Mouse (Mus musculus) embryonic facial prominence, embryonic 12.5 days (tissue): ENCODE results near the gene Pomgnt2. TPM values are rescaled to one million over a fixed set of nuclear protein-coding genes. Genes with fewer than 3 reads are reported as not detected.

ENCODE experiments used
- ATAC-seq: fragments of 200-750 bp; cut with Nextera tagmentation; 2 replicates; pipeline ENCODE4 v1.8.0; 2017; ENCODE audit not compliant: insufficient number of reproducible peaks, insufficient read depth, low FRiP score, low TSS enrichment
- H3K27ac ChIP-seq: fragments of 300-500 bp; sonication (generic); 2 replicates; pipeline ENCODE4 v1.5.1; 2016; ENCODE audit warnings: mild to moderate bottlenecking
- H3K27me3 ChIP-seq: fragments of 300-500 bp; sonication (generic); 2 replicates; pipeline ENCODE4 v1.6.1; 2016; ENCODE audit warnings: mild to moderate bottlenecking, moderate library complexity
- H3K36me3 ChIP-seq: fragments of 300-500 bp; sonication (generic); 2 replicates; pipeline ENCODE4 v1.6.1; 2016; ENCODE audit warnings: mild to moderate bottlenecking
- H3K4me1 ChIP-seq: fragments of 300-500 bp; sonication (generic); 2 replicates; pipeline ENCODE4 v1.6.1; 2016
- H3K4me2 ChIP-seq: fragments of 300-500 bp; sonication (generic); replicated peaks from 2 replicates; pipeline ENCODE4 v1.6.1; 2016; ENCODE audit warnings: mild to moderate bottlenecking, moderate library complexity
- H3K4me3 ChIP-seq: fragments of 300-500 bp; sonication (generic); 2 replicates; pipeline ENCODE4 v1.5.1; 2016; ENCODE audit warnings: mild to moderate bottlenecking
- H3K9ac ChIP-seq: fragments of 300-500 bp; sonication (generic); 2 replicates; pipeline ENCODE4 v1.6.1; 2016; ENCODE audit warnings: mild to moderate bottlenecking, moderate library complexity
- H3K9me3 ChIP-seq: fragments of 300-500 bp; sonication (generic); 2 replicates; pipeline ENCODE4 v1.6.1; 2016; ENCODE audit warnings: mild to moderate bottlenecking, moderate library complexity
- WGBS: fragments of 180-500 bp; shearing (Covaris S2); methylation state at CpG from one replicate; pipeline ENCODE4 v1.1.7; 2016; 5-methylcytosine and 5-hydroxymethylcytosine counted together
- polyA plus RNA-seq: library from polyadenylated mRNA; unstranded; fragments of >200 nt; fragmentation: Nextera tagmentation; extraction: Ambion mirVana; gene quantifications from 2 replicates; pipeline ENCODE4 v1.2.1, GENCODE M21; 2016

Pomgnt2 gene
- polyA plus RNA-seq, 1 experiment from 2014 or later = 13.9 TPM

DNA sequence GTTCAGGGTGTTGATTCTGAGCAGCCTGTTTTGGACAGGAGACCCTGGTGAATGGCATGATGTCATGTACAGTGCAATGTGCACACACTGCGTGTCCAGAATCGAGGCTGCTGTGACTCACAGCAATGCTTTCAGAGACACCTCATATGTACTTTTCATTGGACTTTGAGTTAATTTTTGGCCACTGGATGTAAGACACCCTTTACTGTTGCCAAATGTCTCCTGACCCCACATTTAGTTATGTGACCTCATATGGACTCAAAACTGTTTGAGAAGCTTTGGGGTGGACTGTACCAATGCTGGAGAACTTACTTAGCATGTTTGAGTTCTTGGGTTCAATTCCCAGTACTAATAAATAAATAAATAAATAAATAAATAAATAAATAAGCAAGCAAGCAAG, 13.8 kb upstream of the Pomgnt2 start:
- H3K4me1 ChIP-seq = no peaks in the 10 kb centered on the region
- H3K36me3 ChIP-seq = no peaks in the 10 kb centered on the region
- ATAC-seq = no peak
- H3K4me2 ChIP-seq = no peak overlapping the region
- H3K4me3 ChIP-seq = no peak overlapping the region
- 81% methylated on average over 2 of the region's 2 CpGs for WGBS
- H3K27ac ChIP-seq = no peak overlapping the region
- no peak overlapping the region for H3K9ac ChIP-seq
- H3K27me3 ChIP-seq = no peaks in the 10 kb centered on the region
- no peaks in the 10 kb centered on the region for H3K9me3 ChIP-seq

DNA sequence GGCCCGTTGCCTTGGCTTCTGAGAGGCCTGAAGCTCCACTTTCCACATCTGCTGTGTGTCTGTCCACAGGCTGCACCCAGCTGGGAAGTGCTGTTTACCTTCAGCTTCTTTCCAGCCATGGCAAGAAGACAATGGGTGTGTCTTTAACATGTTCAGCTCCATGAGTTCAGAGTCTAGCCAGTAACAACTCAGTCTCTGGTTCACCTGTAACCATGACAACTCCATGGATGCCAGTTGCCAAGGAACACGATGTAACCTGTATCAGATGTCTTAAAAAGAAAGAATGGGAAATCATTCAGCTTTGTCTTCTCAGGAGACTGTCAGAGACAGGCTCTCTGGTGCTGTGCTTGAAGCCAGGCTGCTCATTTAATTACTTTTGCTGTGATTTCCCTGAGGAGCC, 12.0 kb upstream of the Pomgnt2 start:
- Histone ChIP-seq H3K4me2 (no peak overlapping the region), H3K9me3 (no peaks in the 10 kb centered on the region), H3K4me3 (no peak overlapping the region), H3K4me1 (no peaks in the 10 kb centered on the region), H3K27ac (no peak overlapping the region), H3K9ac (no peak overlapping the region), H3K27me3 (no peaks in the 10 kb centered on the region), H3K36me3 (no peaks in the 10 kb centered on the region)
- no peak for ATAC-seq
- WGBS = 40% methylated on average over 2 of the region's 2 CpGs

DNA sequence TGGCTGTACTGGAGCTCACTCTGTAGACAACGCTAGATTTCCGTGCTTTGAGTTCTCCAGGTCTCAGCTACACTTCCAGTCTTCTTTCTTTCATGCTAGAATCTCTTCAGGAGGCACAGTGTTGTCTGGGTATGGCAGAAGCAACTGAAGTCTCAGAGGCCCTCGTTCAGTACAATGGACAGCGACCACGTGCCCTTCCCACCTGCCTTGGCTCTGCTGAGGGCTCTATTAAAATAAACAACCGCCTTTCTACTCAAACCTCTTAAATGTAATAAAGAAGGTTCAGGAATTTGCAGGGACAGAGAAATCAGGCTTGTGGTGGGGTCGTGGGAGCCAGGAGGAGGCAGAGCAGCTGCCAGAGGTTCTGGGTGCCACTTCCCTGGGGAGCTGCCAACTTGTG, 9.7 kb upstream of the Pomgnt2 start:
- 7% methylated on average over 7 of the region's 7 CpGs for WGBS
- no peaks in the 10 kb centered on the region for H3K4me1 ChIP-seq
- H3K4me2 ChIP-seq = no peak overlapping the region
- H3K9ac ChIP-seq = no peak overlapping the region
- H3K36me3 ChIP-seq = no peaks in the 10 kb centered on the region
- ATAC-seq = no peak
- H3K27me3 ChIP-seq = no peaks in the 10 kb centered on the region
- no peak overlapping the region for H3K27ac ChIP-seq
- H3K4me3 ChIP-seq = no peak overlapping the region
- no peaks in the 10 kb centered on the region for H3K9me3 ChIP-seq

DNA sequence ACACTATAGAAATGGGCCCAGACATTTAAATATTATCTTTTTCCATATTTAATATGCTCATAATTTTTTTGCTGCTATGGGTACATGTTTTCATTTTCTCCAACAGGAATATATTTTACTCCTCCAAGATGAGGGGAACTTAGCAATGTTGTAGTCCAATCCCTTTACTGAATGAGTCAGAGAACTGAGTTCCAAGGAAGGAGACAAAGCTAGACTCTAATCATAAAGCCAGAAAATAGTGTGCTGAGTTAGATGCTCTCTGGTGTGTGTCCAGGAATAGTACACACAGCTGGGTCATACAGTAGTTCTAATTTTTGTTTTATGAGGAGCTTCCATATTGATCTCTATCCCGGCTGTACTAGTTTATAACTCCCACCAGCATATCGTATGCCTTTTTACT, 9.3 kb upstream of the Pomgnt2 start:
- Histone ChIP-seq H3K4me2 (no peak overlapping the region), H3K27me3 (no peaks in the 10 kb centered on the region), H3K9ac (no peak overlapping the region), H3K36me3 (no peaks in the 10 kb centered on the region), H3K4me1 (no peaks in the 10 kb centered on the region), H3K27ac (no peak overlapping the region), H3K9me3 (no peaks in the 10 kb centered on the region), H3K4me3 (no peak overlapping the region)
- WGBS = 92% methylated on average over 2 of the region's 2 CpGs
- no peak for ATAC-seq

DNA sequence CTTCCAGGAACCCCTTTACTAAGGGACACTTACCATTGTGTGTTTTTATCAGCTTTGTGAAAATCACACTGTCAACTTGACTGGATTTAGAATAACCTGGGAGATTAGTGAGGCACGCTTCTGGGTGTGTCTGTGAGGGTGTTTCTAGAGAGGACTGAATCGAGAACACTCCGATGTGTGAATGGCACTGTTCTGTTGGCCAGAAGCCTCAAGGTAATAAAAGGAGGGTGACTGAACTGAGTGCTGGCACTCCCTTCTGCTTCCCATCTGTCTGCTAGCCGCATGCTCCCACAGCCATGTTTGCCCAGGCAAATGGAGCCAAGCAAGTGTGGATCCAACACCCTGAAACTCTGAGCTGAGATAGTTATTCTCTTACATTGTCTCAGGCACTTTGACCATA, 1.1 kb upstream of the Pomgnt2 start:
- no peak overlapping the region for H3K27ac ChIP-seq
- H3K4me1 ChIP-seq = peaks cover 5% of the 10 kb centered on the region
- no peaks in the 10 kb centered on the region for H3K36me3 ChIP-seq
- WGBS = 86% methylated on average over 4 of the region's 4 CpGs
- no peak for ATAC-seq
- H3K27me3 ChIP-seq = no peaks in the 10 kb centered on the region
- H3K9ac ChIP-seq = no peak overlapping the region
- no peak overlapping the region for H3K4me3 ChIP-seq
- no peaks in the 10 kb centered on the region for H3K9me3 ChIP-seq
- no peak overlapping the region for H3K4me2 ChIP-seq

DNA sequence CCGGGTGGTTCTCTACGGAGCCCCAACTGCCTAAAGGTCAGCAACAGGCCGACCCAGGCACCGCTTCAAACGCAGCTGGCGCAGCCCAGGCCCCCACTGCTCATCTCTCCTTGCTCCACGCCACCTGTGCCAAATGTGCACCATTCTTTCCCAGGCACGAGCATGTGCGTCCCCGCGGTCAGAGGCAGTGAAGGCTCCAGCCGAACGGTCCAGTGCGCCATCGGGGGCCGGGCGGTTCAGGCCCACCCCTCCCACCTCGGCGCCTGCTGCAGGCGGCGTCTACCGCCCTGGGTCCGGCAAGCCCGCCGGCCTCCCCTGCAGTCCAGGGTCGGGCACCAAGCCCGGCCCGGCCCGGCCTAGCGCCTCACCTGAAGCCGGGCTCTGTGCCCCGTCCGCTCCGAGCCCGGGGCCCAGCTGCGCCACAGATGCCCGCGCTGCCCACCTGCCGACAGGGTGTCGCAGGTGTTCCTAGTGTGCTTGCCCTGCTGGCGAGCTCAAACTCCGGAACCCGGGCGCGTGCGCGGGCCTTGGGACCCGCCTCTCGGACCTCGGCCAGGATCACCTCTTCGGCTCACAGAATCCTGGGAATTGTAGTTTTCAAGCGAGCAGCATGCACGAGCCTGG, 1.3 kb downstream of the Pomgnt2 start:
- H3K9ac ChIP-seq = peak overlapping the region; percentile 80
- peak overlapping the region; percentile 87 for H3K4me3 ChIP-seq
- H3K27me3 ChIP-seq = no peaks in the 10 kb centered on the region
- under 1% methylated on average over 53 of the region's 53 CpGs for WGBS
- peak overlapping the region; percentile 86 for H3K4me2 ChIP-seq
- H3K4me1 ChIP-seq = peaks cover 5% of the 10 kb centered on the region
- peak; percentile 64; the same call in 1 of the 2 replicates for ATAC-seq
- no peaks in the 10 kb centered on the region for H3K9me3 ChIP-seq
- H3K27ac ChIP-seq = no peak overlapping the region
- no peaks in the 10 kb centered on the region for H3K36me3 ChIP-seq

DNA sequence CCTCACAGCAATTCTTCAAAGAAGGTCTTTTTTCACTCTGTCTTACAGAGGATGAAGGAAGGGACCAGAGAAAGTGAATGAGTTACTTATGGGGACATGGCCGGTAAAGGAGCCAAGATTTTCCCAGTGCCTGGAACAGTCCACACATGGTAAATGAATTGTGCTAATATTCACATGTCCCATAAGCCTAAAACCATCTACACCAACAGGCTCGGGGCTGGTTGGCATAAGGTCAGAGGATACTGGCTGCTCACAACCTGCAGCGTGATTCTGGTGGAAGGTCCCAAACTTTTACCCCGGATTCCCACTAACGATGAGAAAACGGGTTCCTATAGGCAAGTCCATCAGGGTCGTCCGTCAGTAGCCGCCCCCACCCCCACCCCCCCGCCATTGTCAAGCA, 1.8 kb downstream of the Pomgnt2 start:
- H3K36me3 ChIP-seq = no peaks in the 10 kb centered on the region
- H3K4me2 ChIP-seq = peak overlapping the region; percentile 86
- peaks cover 5% of the 10 kb centered on the region for H3K4me1 ChIP-seq
- 15% methylated on average over 10 of the region's 10 CpGs for WGBS
- H3K27ac ChIP-seq = no peak overlapping the region
- ATAC-seq = no peak
- H3K27me3 ChIP-seq = no peaks in the 10 kb centered on the region
- H3K9me3 ChIP-seq = no peaks in the 10 kb centered on the region
- peak overlapping the region; percentile 87 for H3K4me3 ChIP-seq
- peak overlapping the region; percentile 80 for H3K9ac ChIP-seq

DNA sequence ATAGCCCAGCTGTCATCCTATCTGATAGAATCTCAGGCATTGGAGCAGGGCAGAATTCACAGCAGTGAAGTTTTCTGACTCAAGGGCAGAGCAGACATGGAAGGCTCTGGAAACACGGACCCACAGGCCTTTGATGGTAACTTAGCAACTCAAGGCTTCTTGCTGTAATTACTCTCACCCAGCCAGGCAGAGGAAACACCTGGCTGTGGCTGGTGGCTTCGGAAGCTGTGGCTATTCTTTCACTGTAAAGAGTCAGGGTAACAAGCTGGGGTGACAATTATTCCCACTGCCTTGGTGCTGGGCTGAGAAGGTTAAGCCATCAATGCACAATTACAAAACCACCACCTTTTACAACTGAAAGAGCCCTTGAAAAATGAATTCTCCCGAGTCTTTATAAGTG, 3.9 kb downstream of the Pomgnt2 start:
- H3K27me3 ChIP-seq = no peaks in the 10 kb centered on the region
- no peaks in the 10 kb centered on the region for H3K36me3 ChIP-seq
- H3K9me3 ChIP-seq = no peaks in the 10 kb centered on the region
- no peak overlapping the region for H3K27ac ChIP-seq
- H3K4me2 ChIP-seq = no peak overlapping the region
- ATAC-seq = no peak
- WGBS = 72% methylated on average over 3 of the region's 3 CpGs
- no peak overlapping the region for H3K9ac ChIP-seq
- H3K4me3 ChIP-seq = no peak overlapping the region
- H3K4me1 ChIP-seq = peaks cover 5% of the 10 kb centered on the region

DNA sequence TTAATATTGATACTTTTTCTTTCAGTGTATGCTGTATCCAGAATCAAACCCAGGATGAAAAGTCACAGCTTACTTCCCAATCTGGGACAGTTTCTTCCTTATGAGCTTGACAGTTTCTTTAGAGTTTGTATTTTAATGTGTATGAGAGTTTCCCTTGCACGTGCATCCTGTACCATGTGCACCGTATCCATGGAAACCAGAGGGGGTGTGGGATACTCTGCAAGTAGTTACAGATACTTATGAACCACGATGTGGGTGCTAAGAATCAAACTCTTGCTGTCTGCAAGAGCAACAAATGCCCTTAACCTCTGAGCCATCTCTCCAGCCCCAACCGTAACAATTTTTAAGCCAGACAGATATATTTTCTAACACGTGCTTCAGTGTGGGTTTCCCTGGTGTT, 5.9 kb downstream of the Pomgnt2 start:
- H3K36me3 ChIP-seq = no peaks in the 10 kb centered on the region
- H3K9ac ChIP-seq = no peak overlapping the region
- WGBS = 72% methylated on average over 5 of the region's 5 CpGs
- ATAC-seq = no peak
- H3K9me3 ChIP-seq = no peaks in the 10 kb centered on the region
- no peaks in the 10 kb centered on the region for H3K27me3 ChIP-seq
- peaks cover 5% of the 10 kb centered on the region for H3K4me1 ChIP-seq
- H3K4me2 ChIP-seq = no peak overlapping the region
- H3K27ac ChIP-seq = no peak overlapping the region
- H3K4me3 ChIP-seq = no peak overlapping the region

DNA sequence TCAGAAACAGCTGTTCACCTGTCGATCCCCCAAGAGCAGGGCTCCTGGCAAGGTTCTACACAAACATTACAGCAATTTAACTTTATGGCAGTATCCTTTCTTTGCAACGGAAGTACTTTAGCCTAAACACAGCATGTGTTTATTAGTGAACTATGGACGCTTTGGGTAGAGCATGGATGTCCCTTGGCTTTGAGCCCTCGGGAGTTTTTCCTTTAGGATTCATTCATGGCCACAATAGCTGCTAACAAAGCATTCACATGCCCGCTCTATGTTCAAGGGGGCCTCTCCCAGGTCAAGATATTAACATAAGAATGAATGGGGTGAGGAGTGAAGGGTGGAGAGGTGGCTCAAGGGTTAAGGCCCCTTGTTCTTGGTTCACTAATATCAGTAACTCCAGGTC, 7.4 kb downstream of the Pomgnt2 start:
- Histone ChIP-seq H3K27me3 (no peaks in the 10 kb centered on the region), H3K4me3 (no peak overlapping the region), H3K27ac (no peak overlapping the region), H3K4me2 (no peak overlapping the region), H3K36me3 (no peaks in the 10 kb centered on the region), H3K9ac (no peak overlapping the region), H3K9me3 (no peaks in the 10 kb centered on the region), H3K4me1 (no peaks in the 10 kb centered on the region)
- WGBS = 62% methylated on average over 5 of the region's 5 CpGs
- ATAC-seq = no peak

DNA sequence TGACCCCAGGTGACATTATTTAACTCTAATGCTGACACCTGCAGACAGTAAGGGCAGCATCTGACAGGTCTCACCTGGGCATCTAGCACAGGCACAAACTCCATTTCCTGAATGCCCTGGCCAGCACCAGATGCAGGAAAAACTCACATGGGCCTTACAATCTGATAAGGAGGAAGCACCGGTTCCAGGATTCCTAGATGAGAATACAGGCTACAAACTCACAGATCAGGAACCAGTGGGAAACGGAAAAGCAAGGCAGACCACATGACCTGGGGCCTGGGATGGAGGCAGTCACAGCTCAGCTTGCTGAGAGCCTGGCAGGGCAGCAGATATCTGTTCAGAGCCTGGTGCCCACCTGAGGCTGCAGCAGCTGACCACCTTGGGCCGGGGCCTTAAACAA, 8.0 kb downstream of the Pomgnt2 start:
- no peak for ATAC-seq
- no peak overlapping the region for H3K4me3 ChIP-seq
- no peak overlapping the region for H3K9ac ChIP-seq
- H3K4me1 ChIP-seq = no peaks in the 10 kb centered on the region
- no peak overlapping the region for H3K4me2 ChIP-seq
- H3K36me3 ChIP-seq = no peaks in the 10 kb centered on the region
- no peaks in the 10 kb centered on the region for H3K9me3 ChIP-seq
- no peaks in the 10 kb centered on the region for H3K27me3 ChIP-seq
- WGBS = 72% methylated on average over 3 of the region's 3 CpGs
- no peak overlapping the region for H3K27ac ChIP-seq

DNA sequence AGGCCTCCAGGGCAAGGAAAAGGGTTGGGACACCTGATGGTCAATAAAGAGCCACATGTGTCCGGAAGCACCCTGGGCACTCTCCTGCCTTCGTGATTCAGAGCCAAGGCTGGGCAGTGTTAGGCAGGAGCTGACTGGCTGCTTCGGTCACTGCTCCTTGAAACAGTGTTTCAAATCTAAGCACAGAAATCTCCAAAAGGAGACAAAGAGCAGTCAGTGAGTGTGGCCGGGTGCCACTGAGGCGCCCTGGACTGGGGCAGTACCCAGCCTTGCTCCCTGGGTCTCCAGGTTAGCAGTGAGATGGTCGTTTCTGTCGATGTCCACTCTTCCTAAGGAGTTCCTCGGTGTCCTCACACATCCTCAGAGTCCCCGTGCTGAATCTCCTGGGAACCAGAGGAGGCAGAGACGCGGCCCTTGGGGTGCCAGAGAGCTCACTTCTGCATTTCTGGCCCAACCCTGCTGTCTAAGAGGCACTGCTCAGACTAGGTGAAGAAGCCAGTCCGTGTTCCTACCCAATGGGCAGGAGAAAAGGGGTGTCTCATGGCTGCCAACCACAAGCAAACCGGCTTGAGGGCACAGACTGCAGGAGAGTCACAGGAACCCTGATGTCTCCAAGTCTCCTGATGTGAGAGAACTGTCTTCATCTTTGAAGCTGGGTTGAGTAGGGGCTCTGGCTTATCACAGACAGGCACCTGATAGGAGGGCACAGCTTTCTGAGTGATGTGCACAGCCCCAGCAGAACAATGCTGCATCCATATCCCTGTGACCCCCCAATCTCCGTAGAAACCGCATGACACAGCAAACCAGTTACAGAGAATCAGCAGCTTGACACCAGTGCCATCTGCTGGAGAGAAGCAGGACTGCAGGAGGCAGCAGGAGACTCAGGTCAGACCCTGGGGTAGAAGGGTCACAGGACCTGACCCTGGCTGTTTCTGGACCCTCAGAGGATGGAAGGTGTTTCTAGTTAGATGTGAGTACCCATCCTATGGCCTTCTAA, 12.1 kb downstream of the Pomgnt2 start:
- 70% methylated on average over 15 of the region's 15 CpGs for WGBS
- peaks cover 8% of the 10 kb centered on the region; the same call in 1 of the 2 replicates for H3K36me3 ChIP-seq
- no peak for ATAC-seq
- no peaks in the 10 kb centered on the region for H3K27me3 ChIP-seq
- H3K9ac ChIP-seq = no peak overlapping the region
- no peaks in the 10 kb centered on the region for H3K4me1 ChIP-seq
- H3K27ac ChIP-seq = no peak overlapping the region
- no peaks in the 10 kb centered on the region for H3K9me3 ChIP-seq
- no peak overlapping the region for H3K4me3 ChIP-seq
- H3K4me2 ChIP-seq = no peak overlapping the region
